Mouse (Mus musculus) E14TG2a.4 (cell line): ENCODE measurements around the gene Adar.

Source experiments
- CTCF ChIP-seq: conservative IDR thresholded peaks from 2 replicates; pipeline ENCODE4 v1.5.1; 2014; ENCODE audit warnings: low read length
- NANOG ChIP-seq: IDR thresholded peaks from 2 replicates; pipeline ENCODE4 v1.6.1; 2014; ENCODE audit warnings: borderline replicate concordance, low read length, mixed read lengths
- POU5F1 ChIP-seq: IDR thresholded peaks from 2 replicates; pipeline ENCODE4 v1.6.1; 2014; ENCODE audit warnings: low read length, borderline replicate concordance

DNA sequence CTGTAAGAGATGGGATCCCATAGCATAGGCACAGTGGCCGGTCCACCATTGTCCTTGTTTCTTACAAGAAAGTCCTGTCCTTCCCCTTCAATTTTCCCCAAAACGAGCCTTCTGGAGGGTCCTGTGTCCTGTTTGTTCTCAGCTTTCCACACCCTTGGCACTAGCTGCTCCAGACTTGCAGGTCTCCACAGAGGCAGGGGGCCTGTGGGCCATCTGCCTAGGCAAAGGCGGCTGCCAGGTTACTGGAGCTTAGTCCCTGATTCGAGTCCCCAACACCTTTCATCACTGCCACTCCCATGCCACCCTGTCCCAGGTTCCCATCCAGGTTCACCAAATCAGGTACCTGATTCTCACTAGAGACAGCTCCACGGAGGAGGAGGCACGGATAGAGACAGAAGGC lies 40.5 kb downstream of the Adar start:
- TF ChIP-seq CTCF (no peak), POU5F1 (no peak), NANOG (no peak)
